Mouse (Mus musculus) kidney, postnatal 14 days (tissue): ENCODE measurements at regions not wholly inside any gene's neighbourhood (a gene's known extent, or its start where the extent isn't known, plus 50 kb on each side); places are given as distances from the start of the nearest gene placed in this dataset.
A peak's percentile ranks its signal among the peaks of the same experiment; 100 is the strongest.

Experiments
- DNase-seq: peaks from one replicate; pipeline ENCODE4 v3.0.0; 2022; ENCODE audit warnings: mixed read lengths

DNA sequence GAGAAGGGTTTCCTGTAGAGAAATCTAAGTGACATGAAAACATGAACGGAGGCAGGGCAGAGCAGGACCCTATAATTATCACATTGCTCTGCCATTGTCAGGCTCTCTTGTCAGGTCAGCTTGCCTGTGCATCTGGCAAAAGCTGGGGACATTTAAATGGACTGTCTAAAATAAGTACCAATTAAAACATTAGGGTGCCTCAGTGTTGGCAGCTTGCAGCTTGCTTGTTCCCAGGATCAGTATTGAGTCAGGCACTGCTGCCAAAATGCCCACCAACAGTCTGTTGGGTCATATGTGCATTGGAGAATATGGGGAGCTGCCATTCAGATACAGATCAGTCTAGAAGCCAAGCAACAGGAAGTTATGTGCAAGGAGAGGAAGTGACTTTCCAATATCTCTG is 349.5 kb upstream of the B3gat1 start:
- no peak for DNase-seq

GRCm38 (mm10) chr9:26398635-26399034 is 334.9 kb upstream of the B3gat1 start:
- DNase-seq: no peak

GRCm38 (mm10) chr9:26422897-26423823 is 310.4 kb upstream of the B3gat1 start:
- no peak for DNase-seq

- no peak for DNase-seq
These were observed 298.0 kb upstream of the B3gat1 start for GRCm38 (mm10) chr9:26435507-26435906.

DNA sequence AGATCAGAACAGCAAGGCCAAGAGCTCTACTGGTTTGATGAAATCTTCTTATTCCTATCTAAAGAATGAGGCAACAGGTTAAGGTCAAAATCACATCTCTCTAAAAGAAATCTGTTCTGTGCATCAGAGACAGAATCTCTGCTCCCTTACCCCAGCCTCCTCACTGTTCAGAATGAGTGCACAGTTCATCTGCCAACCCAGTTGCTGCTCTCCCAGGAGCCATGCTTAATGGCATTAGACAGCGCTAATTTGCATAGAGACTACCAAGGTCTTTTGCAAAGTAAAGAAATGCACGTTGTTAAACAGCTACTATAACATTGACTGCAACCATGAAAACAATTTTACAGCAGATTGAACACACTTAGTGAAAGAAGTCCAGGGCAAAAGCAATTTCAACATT is 296.3 kb upstream of the B3gat1 start:
- DNase-seq: no peak

DNA sequence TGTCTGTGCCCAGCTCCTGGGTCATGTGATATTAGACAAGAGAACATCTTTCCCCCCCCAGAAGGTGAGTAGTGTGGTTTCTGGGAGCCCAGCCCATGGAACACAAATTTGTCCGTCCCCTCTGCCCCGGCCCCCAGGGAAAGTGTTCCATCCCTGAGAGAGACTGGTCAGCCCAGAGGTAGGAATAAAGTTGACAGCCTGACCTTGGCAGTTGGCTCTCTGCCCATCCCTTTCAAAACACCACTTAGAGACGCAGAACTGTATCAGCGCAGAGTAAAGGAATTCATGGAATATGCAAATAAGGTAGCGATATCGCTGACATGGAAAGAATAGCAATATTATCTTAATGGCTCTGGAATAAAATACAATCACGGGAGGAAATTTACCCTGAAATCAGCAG is 279.6 kb upstream of the B3gat1 start:
- no peak for DNase-seq

DNA sequence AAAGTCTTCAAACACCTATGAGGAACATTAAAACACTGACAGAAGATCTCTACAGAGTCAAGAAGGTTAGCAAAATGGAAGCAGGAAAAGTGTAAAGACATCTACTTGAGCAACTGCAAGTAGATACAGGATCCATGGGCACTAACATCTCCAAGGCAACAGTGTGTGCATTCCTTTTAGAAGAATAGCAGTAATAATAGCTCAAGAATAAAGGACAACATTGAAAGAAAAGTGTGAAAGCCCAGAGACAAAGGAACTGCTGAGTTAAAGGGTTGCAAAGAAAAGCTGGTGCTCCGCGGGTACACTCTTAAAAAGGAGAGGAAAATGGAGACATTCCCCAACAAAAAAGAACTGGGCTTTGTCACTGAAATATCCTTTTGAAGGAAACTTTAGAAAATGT is 272.4 kb upstream of the B3gat1 start:
- no peak for DNase-seq

- no peak for DNase-seq
These were observed 262.7 kb upstream of the B3gat1 start for GRCm38 (mm10) chr9:26470694-26471392.

GRCm38 (mm10) chr9:26476341-26476740 is 257.2 kb upstream of the B3gat1 start:
- DNase-seq: no peak

DNA sequence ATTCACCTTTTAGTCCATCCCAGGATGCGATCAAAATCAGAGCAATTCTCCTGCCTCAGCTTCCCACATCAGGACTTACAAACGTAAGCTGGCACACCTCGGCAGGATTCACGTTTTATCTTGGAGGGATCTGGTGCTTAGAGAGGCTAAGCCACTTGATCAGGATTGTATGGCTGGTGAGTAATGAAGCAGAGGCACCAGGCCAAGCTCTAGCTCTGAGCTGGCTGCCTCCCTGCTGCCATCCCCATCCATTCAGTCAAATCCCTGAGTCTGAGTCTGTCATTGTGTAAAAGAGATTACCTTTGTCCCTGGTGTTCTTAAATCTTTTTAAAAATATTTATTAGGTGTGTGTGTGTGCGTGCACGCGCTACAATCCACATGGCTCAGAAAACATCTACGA is 252.6 kb upstream of the B3gat1 start:
- DNase-seq: no peak

DNA sequence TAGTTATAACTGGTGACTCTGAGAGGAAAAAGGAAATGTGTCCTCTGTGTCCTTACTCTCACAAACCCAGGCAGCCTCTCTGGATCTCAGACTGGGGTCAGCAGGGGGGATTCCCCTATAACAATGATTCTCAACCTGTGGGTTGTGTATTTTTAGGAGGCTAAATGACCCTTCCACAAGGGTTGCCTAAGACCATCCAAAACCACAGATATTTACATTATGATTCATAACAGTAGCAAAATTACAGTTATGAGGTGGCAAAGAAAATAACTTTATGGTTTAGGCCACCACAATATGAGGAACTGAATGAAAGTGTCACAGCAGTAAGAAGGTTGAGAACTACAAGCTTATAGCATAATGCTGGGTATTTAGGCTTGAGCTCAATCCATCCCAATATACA is 251.6 kb upstream of the B3gat1 start:
- no peak for DNase-seq

GRCm38 (mm10) chr9:26493740-26494139 is 239.8 kb upstream of the B3gat1 start:
- no peak for DNase-seq

DNA sequence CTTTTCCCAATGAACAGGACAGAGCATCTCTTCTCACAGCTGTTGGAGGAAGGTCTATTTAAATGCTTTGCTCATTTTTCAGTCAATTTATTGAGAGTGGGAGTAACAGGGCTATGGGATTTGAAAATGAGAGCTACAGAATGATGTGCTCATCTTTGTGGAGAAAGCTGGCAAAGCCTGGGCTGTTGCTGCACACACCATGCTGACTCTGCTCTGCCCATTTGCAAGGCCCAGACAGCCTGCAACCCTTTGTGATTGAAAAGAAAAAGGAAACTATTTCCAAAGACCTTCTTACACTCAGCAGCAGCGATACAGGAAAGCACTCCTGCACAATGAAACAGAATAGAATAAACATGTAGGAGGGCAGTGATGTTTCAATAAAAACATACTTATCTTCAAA is 231.5 kb upstream of the B3gat1 start:
- no peak for DNase-seq

GRCm38 (mm10) chr9:26505941-26506340 is 227.6 kb upstream of the B3gat1 start:
- no peak for DNase-seq

DNA sequence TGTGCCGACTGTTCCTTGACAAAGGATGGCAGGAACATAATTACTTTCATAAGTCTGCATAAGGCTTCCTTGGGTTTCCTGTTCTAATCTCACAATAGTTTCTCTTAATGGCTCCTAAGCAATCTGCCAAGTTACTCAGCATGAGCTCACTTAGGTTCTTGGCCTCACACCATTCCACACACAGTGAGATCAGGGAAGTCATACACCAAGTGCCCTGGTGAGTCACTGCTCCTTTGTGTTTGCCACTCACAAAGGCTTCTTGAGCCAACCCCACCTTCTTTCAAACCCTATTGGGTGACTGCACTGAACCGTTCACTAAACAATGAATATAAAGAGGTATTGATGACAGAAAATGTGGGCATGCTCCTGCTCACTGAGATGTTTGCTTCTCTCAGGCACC is 214.9 kb upstream of the B3gat1 start:
- DNase-seq: no peak

GRCm38 (mm10) chr9:26519581-26520501 is 213.7 kb upstream of the B3gat1 start:
- DNase-seq: peak; percentile 47

DNA sequence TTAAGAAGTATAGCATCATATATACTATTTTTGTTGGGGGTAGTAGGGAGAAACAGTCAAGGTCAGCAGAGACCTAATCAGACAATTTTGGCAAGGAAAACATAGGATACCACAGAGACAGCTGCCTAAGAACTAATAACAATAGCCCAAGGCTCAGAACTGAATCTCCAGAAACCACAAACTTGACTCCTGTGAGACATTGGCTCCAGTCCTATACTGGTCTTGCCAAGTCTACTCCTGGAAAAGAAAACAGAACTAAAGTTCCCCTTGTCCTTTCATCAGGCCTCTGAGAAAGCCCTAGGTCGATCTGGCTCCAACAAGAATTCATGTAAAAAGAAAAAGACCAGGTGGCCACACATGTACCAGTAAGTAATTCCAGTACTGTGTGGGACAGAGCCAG is 209.4 kb upstream of the B3gat1 start:
- DNase-seq: no peak

GRCm38 (mm10) chr9:26528761-26529160 is 204.8 kb upstream of the B3gat1 start:
- DNase-seq: no peak

GRCm38 (mm10) chr9:26539042-26539441 is 194.5 kb upstream of the B3gat1 start:
- DNase-seq: no peak

DNA sequence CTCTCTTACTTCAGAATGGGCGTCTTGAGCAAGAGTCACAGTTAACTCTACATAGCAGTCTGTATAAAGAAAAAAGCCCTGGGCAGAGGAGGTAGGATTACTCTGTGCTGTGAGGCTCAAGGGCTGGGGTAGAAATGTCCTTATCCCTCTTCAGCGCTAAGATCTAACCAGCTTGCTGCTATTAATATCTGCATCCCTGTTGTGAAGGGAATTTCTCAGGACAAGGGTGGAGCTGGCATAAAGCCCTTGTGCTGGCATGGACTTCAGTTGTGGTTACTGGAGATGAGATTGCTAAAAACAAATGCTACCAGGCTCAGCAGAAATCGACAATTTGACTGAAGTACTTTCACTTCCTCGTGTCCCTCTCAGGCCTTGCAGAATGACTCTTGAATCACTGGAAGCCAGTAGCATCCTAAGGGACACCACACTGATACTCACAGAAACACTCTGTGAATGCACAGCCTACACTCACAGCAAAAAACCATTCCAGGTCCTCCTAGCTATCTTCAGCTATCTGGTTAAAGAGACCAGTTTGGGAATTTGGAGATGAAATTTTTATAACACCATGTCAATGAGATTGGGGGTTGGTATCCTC is 185.1 kb upstream of the B3gat1 start:
- DNase-seq: no peak

GRCm38 (mm10) chr9:26549118-26549517 is 184.4 kb upstream of the B3gat1 start:
- DNase-seq: no peak

GRCm38 (mm10) chr9:26549551-26549950 is 184.0 kb upstream of the B3gat1 start:
- no peak for DNase-seq

GRCm38 (mm10) chr9:26575990-26576389 is 157.5 kb upstream of the B3gat1 start:
- no peak for DNase-seq
